Mouse (Mus musculus) forebrain, embryonic 13.5 days (tissue): ENCODE data around the gene Soga1. TPM values are rescaled to one million over a fixed set of nuclear protein-coding genes. Genes with fewer than 3 reads are reported as not detected.

ENCODE experiments used
- ATAC-seq: fragments of 200-750 bp; cut with Nextera tagmentation; 2 replicates; pipeline ENCODE4 v1.8.0; 2017
- H3K27ac ChIP-seq: fragments of 300-500 bp; sonication (generic); 2 replicates; pipeline ENCODE4 v1.5.1; 2015; ENCODE audit warnings: inconsistent platforms, mild to moderate bottlenecking, moderate library complexity
- H3K27me3 ChIP-seq: fragments of 300-500 bp; sonication (generic); 2 replicates; pipeline ENCODE4 v1.6.1; 2015; ENCODE audit warnings: mild to moderate bottlenecking, inconsistent platforms
- H3K36me3 ChIP-seq: fragments of 300-500 bp; sonication (generic); 2 replicates; pipeline ENCODE4 v1.6.1; 2015; ENCODE audit warnings: mild to moderate bottlenecking, inconsistent platforms; ENCODE audit not compliant: poor library complexity, severe bottlenecking
- H3K4me1 ChIP-seq: fragments of 300-500 bp; sonication (generic); 2 replicates; pipeline ENCODE4 v1.6.1; 2015; ENCODE audit warnings: inconsistent platforms
- H3K4me2 ChIP-seq: fragments of 300-500 bp; sonication (generic); 2 replicates; pipeline ENCODE4 v1.6.1; 2015; ENCODE audit warnings: inconsistent platforms, mild to moderate bottlenecking, moderate library complexity
- H3K4me3 ChIP-seq: fragments of 300-500 bp; sonication (generic); 2 replicates; pipeline ENCODE4 v1.5.1; 2015; ENCODE audit warnings: mild to moderate bottlenecking, inconsistent platforms
- H3K9ac ChIP-seq: fragments of 300-500 bp; sonication (generic); 2 replicates; pipeline ENCODE4 v1.6.1; 2015; ENCODE audit warnings: mild to moderate bottlenecking, inconsistent platforms
- H3K9me3 ChIP-seq: fragments of 300-500 bp; sonication (generic); replicated peaks from 2 replicates; pipeline ENCODE4 v1.6.1; 2016; ENCODE audit warnings: inconsistent platforms
- WGBS: fragments of 180-500 bp; shearing (Covaris S2); methylation state at CpG from one replicate; pipeline ENCODE4 v1.1.7; 2015; 5-methylcytosine and 5-hydroxymethylcytosine counted together
- polyA plus RNA-seq: library from polyadenylated mRNA; unstranded; fragments of >200 nt; fragmentation: Nextera tagmentation; extraction: Ambion mirVana; gene quantifications from 2 replicates; pipeline ENCODE4 v1.2.1, GENCODE M21; 2015

Soga1 gene
- polyA plus RNA-seq, 1 experiment from 2014 or later, result 4.8 TPM

- peak; percentile 39; the same call in 1 of the 2 replicates for ATAC-seq
- Histone ChIP-seq H3K4me2 (peak overlapping the region; percentile 18; the same call in 1 of the 2 replicates), H3K9me3 (no peaks in the 10 kb centered on the region), H3K27me3 (no peaks in the 10 kb centered on the region), H3K36me3 (peaks cover 17% of the 10 kb centered on the region), H3K27ac (peak overlapping the region; percentile 66), H3K4me3 (no peak overlapping the region), H3K9ac (peak overlapping the region; percentile 22; the same call in 1 of the 2 replicates), H3K4me1 (peaks cover 92% of the 10 kb centered on the region)
- WGBS, result 41% methylated on average over 3 of the region's 3 CpGs
These were observed 9.7 kb downstream of the Soga1 start for GRCm38 (mm10) chr2:157069355-157069735.

- H3K9me3 ChIP-seq, result no peaks in the 10 kb centered on the region
- peak overlapping the region; percentile 22; the same call in 1 of the 2 replicates for H3K9ac ChIP-seq
- peak overlapping the region; percentile 66 for H3K27ac ChIP-seq
- ATAC-seq, result no peak
- peaks cover 20% of the 10 kb centered on the region for H3K36me3 ChIP-seq
- no peaks in the 10 kb centered on the region for H3K27me3 ChIP-seq
- no peak overlapping the region for H3K4me3 ChIP-seq
- peaks cover 92% of the 10 kb centered on the region for H3K4me1 ChIP-seq
- peak overlapping the region; percentile 18; the same call in 1 of the 2 replicates for H3K4me2 ChIP-seq
- WGBS, result 55% methylated on average over 14 of the region's 14 CpGs
These were observed 10.2 kb downstream of the Soga1 start for GRCm38 (mm10) chr2:157068701-157069354.

- Histone ChIP-seq H3K4me1 (peaks cover 90% of the 10 kb centered on the region), H3K4me2 (no peak overlapping the region), H3K9me3 (no peaks in the 10 kb centered on the region), H3K36me3 (0 out of 2 replicates have a peak, but pooled peaks cover 5% of the 10 kb centered on the region), H3K4me3 (no peak overlapping the region), H3K9ac (no peak overlapping the region), H3K27me3 (no peaks in the 10 kb centered on the region), H3K27ac (no peak overlapping the region)
- WGBS, result 90% methylated on average over 7 of the region's 7 CpGs
- no peak for ATAC-seq
These were observed 12.2 kb downstream of the Soga1 start for GRCm38 (mm10) chr2:157066731-157067430.

- WGBS, result 86% methylated on average over 7 of the region's 7 CpGs
- Histone ChIP-seq H3K36me3 (0 out of 2 replicates have a peak, but pooled peaks cover 5% of the 10 kb centered on the region), H3K27ac (no peak overlapping the region), H3K9me3 (no peaks in the 10 kb centered on the region), H3K9ac (no peak overlapping the region), H3K27me3 (no peaks in the 10 kb centered on the region), H3K4me2 (no peak overlapping the region), H3K4me1 (peaks cover 79% of the 10 kb centered on the region), H3K4me3 (no peak overlapping the region)
- ATAC-seq, result no peak
These were observed 13.2 kb downstream of the Soga1 start for GRCm38 (mm10) chr2:157065879-157066226.

- no peak overlapping the region for H3K4me3 ChIP-seq
- H3K36me3 ChIP-seq, result peaks cover 6% of the 10 kb centered on the region
- peaks cover 73% of the 10 kb centered on the region for H3K4me1 ChIP-seq
- ATAC-seq, result no peak
- H3K27me3 ChIP-seq, result no peaks in the 10 kb centered on the region
- H3K9ac ChIP-seq, result no peak overlapping the region
- WGBS, result 85% methylated on average over 14 of the region's 14 CpGs
- no peak overlapping the region for H3K4me2 ChIP-seq
- no peak overlapping the region for H3K27ac ChIP-seq
- H3K9me3 ChIP-seq, result no peaks in the 10 kb centered on the region
These were observed 13.8 kb downstream of the Soga1 start for GRCm38 (mm10) chr2:157064978-157065878.

GRCm38 (mm10) chr2:157064136-157064535 lies 14.9 kb downstream of the Soga1 start:
- H3K4me3 ChIP-seq, result no peak overlapping the region
- 0 out of 2 replicates have a peak, but pooled peaks have one; percentile 22 for ATAC-seq
- peaks cover 17% of the 10 kb centered on the region for H3K36me3 ChIP-seq
- H3K9ac ChIP-seq, result peak overlapping the region; percentile 9; the same call in 1 of the 2 replicates
- WGBS, result 54% methylated on average over 7 of the region's 7 CpGs
- no peak overlapping the region for H3K4me2 ChIP-seq
- H3K27me3 ChIP-seq, result no peaks in the 10 kb centered on the region
- H3K4me1 ChIP-seq, result peaks cover 69% of the 10 kb centered on the region
- peak overlapping the region; percentile 70 for H3K27ac ChIP-seq
- no peaks in the 10 kb centered on the region for H3K9me3 ChIP-seq

- no peak overlapping the region; the same call in 1 of the 2 replicates for H3K9ac ChIP-seq
- H3K4me3 ChIP-seq, result no peak overlapping the region
- no peak for ATAC-seq
- no peaks in the 10 kb centered on the region for H3K27me3 ChIP-seq
- 72% methylated on average over 4 of the region's 4 CpGs for WGBS
- no peaks in the 10 kb centered on the region for H3K9me3 ChIP-seq
- H3K36me3 ChIP-seq, result peaks cover 18% of the 10 kb centered on the region
- H3K27ac ChIP-seq, result peak overlapping the region; percentile 70
- H3K4me2 ChIP-seq, result no peak overlapping the region; the same call in 1 of the 2 replicates
- H3K4me1 ChIP-seq, result peaks cover 69% of the 10 kb centered on the region
These were observed 15.8 kb downstream of the Soga1 start for GRCm38 (mm10) chr2:157063241-157063700.

- H3K9ac ChIP-seq, result no peak overlapping the region
- H3K27me3 ChIP-seq, result no peaks in the 10 kb centered on the region
- H3K4me1 ChIP-seq, result peaks cover 65% of the 10 kb centered on the region
- ATAC-seq, result no peak
- H3K4me3 ChIP-seq, result no peak overlapping the region
- peaks cover 34% of the 10 kb centered on the region for H3K36me3 ChIP-seq
- H3K27ac ChIP-seq, result peak overlapping the region; percentile 97; the same call in 1 of the 2 replicates
- WGBS, result 88% methylated on average over 11 of the region's 11 CpGs
- H3K9me3 ChIP-seq, result no peaks in the 10 kb centered on the region
- no peak overlapping the region for H3K4me2 ChIP-seq
These were observed 18.3 kb downstream of the Soga1 start for GRCm38 (mm10) chr2:157060557-157061305.

GRCm38 (mm10) chr2:157060037-157060436 lies 19.0 kb downstream of the Soga1 start:
- Histone ChIP-seq H3K9ac (no peak overlapping the region), H3K4me1 (peaks cover 60% of the 10 kb centered on the region), H3K36me3 (peaks cover 40% of the 10 kb centered on the region), H3K27me3 (no peaks in the 10 kb centered on the region), H3K4me2 (no peak overlapping the region), H3K9me3 (no peaks in the 10 kb centered on the region), H3K27ac (peak overlapping the region; percentile 97), H3K4me3 (no peak overlapping the region)
- ATAC-seq, result no peak
- 97% methylated on average over 14 of the region's 14 CpGs for WGBS

GRCm38 (mm10) chr2:157059166-157059565 lies 19.9 kb downstream of the Soga1 start:
- H3K4me1 ChIP-seq, result peaks cover 52% of the 10 kb centered on the region
- ATAC-seq, result peak; percentile 12; the same call in 1 of the 2 replicates

More at GRCm38 (mm10) chr2:157059166-157059565, 19.9 kb downstream of the Soga1 start:
- Histone ChIP-seq H3K27me3 (no peaks in the 10 kb centered on the region), H3K4me3 (0 out of 2 replicates have a peak overlapping the region, but pooled peaks have one; percentile 20), H3K9ac (peak overlapping the region; percentile 60), H3K9me3 (no peaks in the 10 kb centered on the region), H3K36me3 (peaks cover 46% of the 10 kb centered on the region), H3K27ac (peak overlapping the region; percentile 97), H3K4me2 (peak overlapping the region; percentile 54)
- WGBS, result 51% methylated on average over 8 of the region's 8 CpGs
